Mouse (Mus musculus): ENCODE data around the gene Ddb1. TPM values are rescaled to one million over a fixed set of nuclear protein-coding genes. Genes with fewer than 3 reads are reported as not detected.

Ddb1 gene
- polyA plus RNA-seq, 1 experiment from 2014 or later = 393 TPM

Other genes with a start within 250 kb of the Ddb1 start
- 3.0 and 3.9 TPM in 2 replicates for gene Syt7, start 216.2 kb upstream of the Ddb1 start, polyA plus RNA-seq (2014; fragmentation: Nextera tagmentation; extraction: Ambion mirVana)
- gene Lrrc10b, start 147.9 kb upstream of the Ddb1 start, polyA plus RNA-seq (2014; fragmentation: Nextera tagmentation; extraction: Ambion mirVana) = 0.55 and 0.59 TPM in 2 replicates
- gene Ppp1r32, start 122.4 kb upstream of the Ddb1 start, polyA plus RNA-seq (2014; fragmentation: Nextera tagmentation; extraction: Ambion mirVana) = 0.21 and 0.48 TPM in 2 replicates
- 66.4 and 70.4 TPM in 2 replicates for gene Cpsf7, start 80.1 kb upstream of the Ddb1 start, polyA plus RNA-seq (2014; fragmentation: Nextera tagmentation; extraction: Ambion mirVana)
- gene Sdhaf2, start 79.2 kb upstream of the Ddb1 start, polyA plus RNA-seq (2014; fragmentation: Nextera tagmentation; extraction: Ambion mirVana) = 59.3 and 63.3 TPM in 2 replicates
- 58.3 and 63.9 TPM in 2 replicates for gene Tmem216, start 49.1 kb upstream of the Ddb1 start, polyA plus RNA-seq (2014; fragmentation: Nextera tagmentation; extraction: Ambion mirVana)
- gene Cyb561a3, start 28.2 kb upstream of the Ddb1 start, polyA plus RNA-seq (2014; fragmentation: Nextera tagmentation; extraction: Ambion mirVana) = 16.1 and 16.8 TPM in 2 replicates
- 60.6 and 67.3 TPM in 2 replicates for gene Tmem138, start 28.0 kb upstream of the Ddb1 start, polyA plus RNA-seq (2014; fragmentation: Nextera tagmentation; extraction: Ambion mirVana)
- gene Tkfc, start 327 bp downstream of the Ddb1 start, polyA plus RNA-seq (2014; fragmentation: Nextera tagmentation; extraction: Ambion mirVana) = 22.9 and 23.9 TPM in 2 replicates
- gene Vwce, start 28.9 kb downstream of the Ddb1 start, polyA plus RNA-seq (2014; fragmentation: Nextera tagmentation; extraction: Ambion mirVana) = 0.18 and 0.36 TPM in 2 replicates
- gene Pga5, start 72.7 kb downstream of the Ddb1 start, polyA plus RNA-seq (2014; fragmentation: Nextera tagmentation; extraction: Ambion mirVana) = not detected in 2 replicates
- gene Vps37c, start 83.4 kb downstream of the Ddb1 start, polyA plus RNA-seq (2014; fragmentation: Nextera tagmentation; extraction: Ambion mirVana) = 23.1 and 26.0 TPM in 2 replicates
- 0.08 and 0.22 TPM in 2 replicates for gene Cd5, start 133.7 kb downstream of the Ddb1 start, polyA plus RNA-seq (2014; fragmentation: Nextera tagmentation; extraction: Ambion mirVana)
- gene Cd6, start 224.7 kb downstream of the Ddb1 start, polyA plus RNA-seq (2014; fragmentation: Nextera tagmentation; extraction: Ambion mirVana) = not detected in 2 replicates
- gene Slc15a3, start 234.4 kb downstream of the Ddb1 start, polyA plus RNA-seq (2014; fragmentation: Nextera tagmentation; extraction: Ambion mirVana) = 0.18 and 0.25 TPM in 2 replicates

Measured in midbrain, embryonic 11.5 days (tissue).